Mouse (Mus musculus): ENCODE data around the gene Il1rapl1. TPM values are rescaled to one million over a fixed set of nuclear protein-coding genes. Genes with fewer than 3 reads are reported as not detected.

Il1rapl1 gene
- total and polyA plus RNA-seq, 3 experiments = 0.05 TPM; not detected in 2

DNA sequence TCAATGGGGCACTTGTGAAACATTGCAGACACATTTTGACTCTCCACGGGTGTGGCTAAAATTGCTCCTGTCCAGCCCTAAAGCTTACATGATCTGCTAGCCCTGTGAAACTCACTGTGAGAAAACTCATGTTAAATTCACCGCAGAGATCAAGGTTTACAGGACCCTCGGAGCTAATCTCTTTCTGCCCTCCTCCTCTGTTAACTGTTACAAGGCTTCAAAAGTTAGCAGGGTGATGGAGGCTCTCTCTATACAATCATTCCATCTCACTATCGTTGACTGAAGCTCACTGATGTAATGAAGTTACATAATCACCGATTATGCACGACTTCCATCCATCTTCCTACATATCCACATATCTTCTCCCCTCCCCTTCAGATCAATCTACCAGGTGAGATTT, 1.9 kb downstream of the Il1rapl1 start:
- DNase-seq (ENCODE audit: low spot score) = no peak
- no peaks in the 10 kb centered on the region for H3K36me3 ChIP-seq (replicated peaks)
- ATAC-seq (ENCODE audit: extremely low read depth, insufficient number of reproducible peaks, low FRiP score, poor library complexity, severe bottlenecking) = no peak
- H3K9me3 ChIP-seq (replicated peaks) = no peaks in the 10 kb centered on the region
- no peak overlapping the region for H3K4me3 ChIP-seq (ENCODE audit: low read depth, low read length)
- TF ChIP-seq TAL1 (conservative IDR thresholded peaks at IDR 0.05; ENCODE audit: low read depth, low read length) = no peak
- TF ChIP-seq CTCF (IDR thresholded peaks at IDR 0.05; ENCODE audit: low read depth, low read length) = no peak
- TF ChIP-seq POLR2AphosphoS5 (IDR thresholded peaks at IDR 0.05; ENCODE audit: insufficient replicate concordance, low read depth, low read length) = no peak
- no peak for TF ChIP-seq GATA1 (IDR thresholded peaks at IDR 0.05; ENCODE audit: borderline replicate concordance, low read length)
- no peak for TF ChIP-seq GATA2 (IDR thresholded peaks at IDR 0.05; ENCODE audit: borderline replicate concordance, low read depth, low read length)
- H3K27me3 ChIP-seq (ENCODE audit: insufficient read depth, low read length) = no peaks in the 10 kb centered on the region
- H3K4me1 ChIP-seq (ENCODE audit: insufficient read depth, low read depth, low read length) = no peaks in the 10 kb centered on the region

DNA sequence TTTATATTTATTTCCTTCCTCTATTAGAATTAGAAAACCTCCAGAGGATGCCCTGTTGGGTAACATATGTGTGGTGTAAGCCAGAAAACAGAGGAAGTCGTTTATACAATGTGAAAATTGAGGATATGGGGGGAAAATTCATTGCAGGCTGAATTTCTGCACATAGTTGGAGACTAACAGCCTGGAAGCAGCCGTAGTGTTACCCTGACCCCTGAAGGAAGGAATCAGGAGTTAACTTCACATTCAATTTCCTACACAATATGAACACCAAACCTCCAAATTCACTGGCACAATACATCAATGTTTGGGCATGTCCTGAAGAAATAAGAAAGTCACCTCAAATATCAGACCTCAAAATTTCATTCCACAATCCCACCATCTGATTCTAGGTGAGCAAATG, 3.2 kb downstream of the Il1rapl1 start:
- Histone ChIP-seq H3K27me3 (ENCODE audit: insufficient read depth, low read length) (no peaks in the 10 kb centered on the region), H3K9me3 (replicated peaks) (no peaks in the 10 kb centered on the region), H3K4me1 (ENCODE audit: insufficient read depth, low read depth, low read length) (no peaks in the 10 kb centered on the region), H3K36me3 (replicated peaks) (no peaks in the 10 kb centered on the region), H3K4me3 (ENCODE audit: low read depth, low read length) (no peak overlapping the region)
- no peak for ATAC-seq (ENCODE audit: extremely low read depth, insufficient number of reproducible peaks, low FRiP score, poor library complexity, severe bottlenecking)
- no peak for TF ChIP-seq GATA1 (IDR thresholded peaks at IDR 0.05; ENCODE audit: borderline replicate concordance, low read length)
- no peak for TF ChIP-seq CTCF (IDR thresholded peaks at IDR 0.05; ENCODE audit: low read depth, low read length)
- no peak for TF ChIP-seq TAL1 (conservative IDR thresholded peaks at IDR 0.05; ENCODE audit: low read depth, low read length)
- TF ChIP-seq GATA2 (IDR thresholded peaks at IDR 0.05; ENCODE audit: borderline replicate concordance, low read depth, low read length) = no peak
- no peak for TF ChIP-seq POLR2AphosphoS5 (IDR thresholded peaks at IDR 0.05; ENCODE audit: insufficient replicate concordance, low read depth, low read length)
- no peak for DNase-seq (ENCODE audit: low spot score)

DNA sequence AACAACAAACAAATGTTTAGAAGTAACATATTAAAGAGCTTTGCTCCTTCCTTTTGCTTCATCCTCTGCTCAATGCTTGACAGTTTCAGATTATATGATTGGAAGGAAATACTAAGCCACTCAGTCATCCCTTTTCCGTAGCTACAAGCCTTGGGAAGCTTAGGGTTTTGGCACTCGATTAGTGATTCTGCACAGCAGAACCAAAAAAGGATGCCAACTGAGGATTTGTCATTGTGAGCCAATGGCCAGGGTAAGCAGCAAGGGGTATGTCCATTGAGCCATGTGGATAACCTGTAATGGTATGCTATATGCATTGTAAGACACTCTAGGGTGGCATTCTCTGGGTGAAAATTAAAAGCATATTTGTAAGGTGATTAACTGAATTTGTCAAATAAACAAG, 5.7 kb downstream of the Il1rapl1 start:
- Histone ChIP-seq H3K4me1 (ENCODE audit: insufficient read depth, low read depth, low read length) (no peaks in the 10 kb centered on the region), H3K27me3 (ENCODE audit: insufficient read depth, low read length) (no peaks in the 10 kb centered on the region), H3K4me3 (ENCODE audit: low read depth, low read length) (no peak overlapping the region), H3K9me3 (replicated peaks) (no peaks in the 10 kb centered on the region), H3K36me3 (replicated peaks) (no peaks in the 10 kb centered on the region)
- no peak for TF ChIP-seq GATA2 (IDR thresholded peaks at IDR 0.05; ENCODE audit: borderline replicate concordance, low read depth, low read length)
- TF ChIP-seq POLR2AphosphoS5 (IDR thresholded peaks at IDR 0.05; ENCODE audit: insufficient replicate concordance, low read depth, low read length) = no peak
- TF ChIP-seq CTCF (IDR thresholded peaks at IDR 0.05; ENCODE audit: low read depth, low read length) = no peak
- no peak for TF ChIP-seq TAL1 (conservative IDR thresholded peaks at IDR 0.05; ENCODE audit: low read depth, low read length)
- no peak for TF ChIP-seq GATA1 (IDR thresholded peaks at IDR 0.05; ENCODE audit: borderline replicate concordance, low read length)
- ATAC-seq (ENCODE audit: extremely low read depth, insufficient number of reproducible peaks, low FRiP score, poor library complexity, severe bottlenecking) (no peak), DNase-seq (ENCODE audit: low spot score) (no peak)

DNA sequence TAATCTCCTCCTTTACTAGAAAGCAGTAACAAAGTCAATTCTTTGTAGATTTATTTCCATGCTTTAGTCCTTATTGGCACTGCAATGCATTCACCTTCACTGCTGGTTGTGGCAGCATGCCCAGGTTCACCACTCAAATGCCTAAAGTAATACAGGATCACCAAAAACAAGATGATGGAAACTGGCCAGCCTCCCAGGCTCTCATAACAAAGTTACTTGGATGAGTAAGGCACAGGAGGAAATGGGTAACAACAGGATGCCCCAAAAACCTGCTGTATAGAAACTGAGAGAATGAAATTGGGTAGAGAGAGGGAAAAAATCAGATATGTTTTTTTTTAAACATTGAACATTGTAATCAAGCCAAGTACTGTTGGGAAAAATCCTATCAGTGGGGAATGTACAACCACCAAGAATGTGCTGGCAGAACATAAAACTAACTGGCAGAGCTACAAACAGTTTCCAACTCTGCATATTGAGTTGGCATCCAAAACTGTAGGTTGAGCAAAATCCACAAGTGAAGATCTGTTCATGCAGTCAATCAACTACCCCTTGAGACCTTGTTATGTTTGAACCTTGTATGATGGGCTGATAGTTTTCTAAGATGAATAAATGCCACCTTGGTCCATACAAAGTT, 21.4 kb downstream of the Il1rapl1 start:
- no peak for DNase-seq (ENCODE audit: low spot score)
- Histone ChIP-seq H3K36me3 (replicated peaks) (no peaks in the 10 kb centered on the region), H3K27me3 (ENCODE audit: insufficient read depth, low read length) (no peaks in the 10 kb centered on the region), H3K9me3 (replicated peaks) (no peaks in the 10 kb centered on the region), H3K4me3 (ENCODE audit: low read depth, low read length) (no peak overlapping the region), H3K4me1 (ENCODE audit: insufficient read depth, low read depth, low read length) (no peaks in the 10 kb centered on the region)
- TF ChIP-seq TAL1 (conservative IDR thresholded peaks at IDR 0.05; ENCODE audit: low read depth, low read length) (no peak), CTCF (IDR thresholded peaks at IDR 0.05; ENCODE audit: low read depth, low read length) (no peak), GATA1 (IDR thresholded peaks at IDR 0.05; ENCODE audit: borderline replicate concordance, low read length) (no peak), POLR2AphosphoS5 (IDR thresholded peaks at IDR 0.05; ENCODE audit: insufficient replicate concordance, low read depth, low read length) (no peak), GATA2 (IDR thresholded peaks at IDR 0.05; ENCODE audit: borderline replicate concordance, low read depth, low read length) (no peak)
- no peak for ATAC-seq (ENCODE audit: extremely low read depth, insufficient number of reproducible peaks, low FRiP score, poor library complexity, severe bottlenecking)

DNA sequence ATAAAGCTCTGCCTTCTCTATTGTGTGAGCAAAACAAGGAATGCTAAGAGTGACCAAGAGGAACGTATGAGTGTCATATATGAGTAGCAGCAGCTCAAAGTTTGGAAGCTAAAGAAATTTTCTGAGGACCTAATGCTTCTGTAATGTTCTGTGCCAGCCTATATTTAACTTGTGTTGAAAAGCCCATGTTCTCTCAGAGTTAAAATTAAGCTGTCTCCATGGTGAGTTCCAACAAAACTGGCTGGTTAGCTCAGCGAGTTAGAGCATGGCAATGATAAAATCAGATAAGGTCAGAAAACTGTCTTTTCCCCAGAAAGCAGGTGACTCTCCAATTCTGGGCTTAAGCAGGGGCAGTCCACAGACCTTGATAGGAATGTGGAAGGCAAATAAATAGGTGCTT, 25.6 kb downstream of the Il1rapl1 start:
- TF ChIP-seq GATA1 (IDR thresholded peaks at IDR 0.05; ENCODE audit: borderline replicate concordance, low read length) (no peak), TAL1 (conservative IDR thresholded peaks at IDR 0.05; ENCODE audit: low read depth, low read length) (no peak), CTCF (IDR thresholded peaks at IDR 0.05; ENCODE audit: low read depth, low read length) (no peak), POLR2AphosphoS5 (IDR thresholded peaks at IDR 0.05; ENCODE audit: insufficient replicate concordance, low read depth, low read length) (no peak), GATA2 (IDR thresholded peaks at IDR 0.05; ENCODE audit: borderline replicate concordance, low read depth, low read length) (no peak)
- Histone ChIP-seq H3K4me3 (ENCODE audit: low read depth, low read length) (no peak overlapping the region), H3K27me3 (ENCODE audit: insufficient read depth, low read length) (no peaks in the 10 kb centered on the region), H3K9me3 (replicated peaks) (no peaks in the 10 kb centered on the region), H3K4me1 (ENCODE audit: insufficient read depth, low read depth, low read length) (no peaks in the 10 kb centered on the region), H3K36me3 (replicated peaks) (no peaks in the 10 kb centered on the region)
- ATAC-seq (ENCODE audit: extremely low read depth, insufficient number of reproducible peaks, low FRiP score, poor library complexity, severe bottlenecking) = no peak
- DNase-seq (ENCODE audit: low spot score) = no peak

DNA sequence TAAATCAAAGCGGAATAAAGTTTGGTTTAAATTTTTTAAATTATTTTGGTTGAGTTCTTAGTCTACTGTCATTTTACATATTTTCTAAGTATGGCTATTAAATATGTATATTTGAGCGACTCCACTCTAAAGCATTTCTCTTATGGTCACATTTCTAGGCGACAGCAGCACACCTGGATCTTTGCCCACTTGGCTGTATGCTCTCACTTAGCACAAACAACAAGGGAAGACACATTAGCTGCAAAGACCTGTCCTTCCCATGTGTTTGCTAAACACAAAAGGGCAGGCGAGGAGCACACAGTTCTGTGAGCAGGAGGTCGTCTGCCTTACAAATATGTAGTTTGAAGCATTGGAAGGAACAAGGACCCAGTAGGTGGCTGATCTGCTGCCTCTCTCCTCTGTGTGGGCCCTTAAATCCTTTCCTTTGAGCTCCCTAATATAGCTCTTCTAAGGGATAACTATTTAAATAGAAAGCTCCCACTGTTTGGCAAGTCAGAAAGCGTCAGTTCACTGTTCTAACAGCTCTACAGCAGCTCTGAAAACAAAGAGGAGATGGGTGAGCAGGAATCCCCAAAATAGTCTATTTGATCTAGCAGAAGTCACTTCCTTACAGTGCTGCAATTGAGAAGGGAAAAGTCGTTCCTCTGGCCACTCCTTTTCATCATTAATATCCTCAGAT, 42.6 kb downstream of the Il1rapl1 start:
- no peak for TF ChIP-seq GATA1 (IDR thresholded peaks at IDR 0.05; ENCODE audit: borderline replicate concordance, low read length)
- no peaks in the 10 kb centered on the region for H3K9me3 ChIP-seq (replicated peaks)
- no peak for DNase-seq (ENCODE audit: low spot score)
- no peaks in the 10 kb centered on the region for H3K36me3 ChIP-seq (replicated peaks)
- no peaks in the 10 kb centered on the region for H3K4me1 ChIP-seq (ENCODE audit: insufficient read depth, low read depth, low read length)
- no peak overlapping the region for H3K4me3 ChIP-seq (ENCODE audit: low read depth, low read length)
- ATAC-seq (ENCODE audit: extremely low read depth, insufficient number of reproducible peaks, low FRiP score, poor library complexity, severe bottlenecking) = no peak
- H3K27me3 ChIP-seq (ENCODE audit: insufficient read depth, low read length) = no peaks in the 10 kb centered on the region
